Mouse (Mus musculus) central nervous system, embryonic 18 days (tissue): ENCODE results near the gene Rsrc1. TPM values are rescaled to one million over a fixed set of nuclear protein-coding genes. Genes with fewer than 3 reads are reported as not detected.

Experiments used
- polyA plus RNA-seq: library from polyadenylated mRNA; depleted of rRNA; stranded (reverse); fragments of >200 nt; gene quantifications from 2 replicates; pipeline ENCODE4 v1.2.3, GENCODE M21; 2012; rRNA removed

The Rsrc1 gene
- polyA plus RNA-seq = 18.2 and 18.3 TPM in 2 replicates

GRCm38 (mm10) chr3:66981101-66981661, at the start of gene Rsrc1:
Gene Rsrc1 (plus strand): TSS chr3:66981390.

GRCm38 (mm10) chr3:66981706-66982105, 516 bp downstream of the Rsrc1 start, which contains the start of gene Shox2:
Gene Shox2 (minus strand): TSS chr3:66981771.

GRCm38 (mm10) chr3:67373872-67374271, 392.7 kb downstream of the Rsrc1 start, which contains the start of gene Mlf1:
Gene Mlf1 (plus strand): TSS chr3:67374097.

GRCm38 (mm10) chr3:67375063-67375462, 393.9 kb downstream of the Rsrc1 start, which contains the start of gene Gm17402:
Gene Gm17402 (minus strand): TSS chr3:67375163.

Other genes with a start within 250 kb of the Rsrc1 start
- gene Shox2, start 381 bp downstream of the Rsrc1 start, polyA plus RNA-seq = 13.6 and 14.6 TPM in 2 replicates